Mouse (Mus musculus): ENCODE data around the gene Gsc2. TPM values are rescaled to one million over a fixed set of nuclear protein-coding genes. Genes with fewer than 3 reads are reported as not detected.

Gene Gsc2
- polyA plus RNA-seq, 1 experiment from 2014 or later, result not detected

DNA sequence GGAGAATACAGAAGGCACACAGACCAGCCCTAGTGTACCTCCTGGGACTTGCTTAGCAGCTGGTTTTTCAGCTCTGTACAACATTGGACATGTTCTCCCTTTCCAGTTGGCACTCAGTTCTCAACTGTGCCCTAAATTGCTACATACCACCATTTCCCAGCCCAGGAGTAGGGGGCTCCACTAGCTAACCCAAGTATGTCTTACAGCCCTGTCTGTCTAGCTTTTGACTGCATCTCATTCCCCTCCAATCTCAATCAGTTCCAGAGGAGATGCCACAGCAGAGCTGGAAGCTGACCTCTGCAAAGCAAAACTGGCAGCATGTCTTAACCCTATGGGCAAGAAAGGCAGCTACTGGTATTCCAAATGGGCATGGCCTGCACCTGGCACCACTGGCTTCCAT lies 18.8 kb downstream of the Gsc2 start:
- no peak overlapping the region for H3K4me3 ChIP-seq (ENCODE audit: low read depth, low read length)
- H3K4me1 ChIP-seq (ENCODE audit: control insufficient read depth, insufficient read depth, low read length), result 0 out of 2 replicates have a peak, but pooled peaks cover 4% of the 10 kb centered on the region
- peaks cover 5% of the 10 kb centered on the region for H3K36me3 ChIP-seq (ENCODE audit: control insufficient read depth, insufficient read depth, low read length)
- H3K4me2 ChIP-seq (ENCODE audit: low read depth, low read length), result no peak overlapping the region
- H3K9ac ChIP-seq (replicated peaks; ENCODE audit: low read depth, low read length), result no peak overlapping the region
- H3K27ac ChIP-seq (ENCODE audit: low read depth, low read length), result no peak overlapping the region
- H3K27me3 ChIP-seq (ENCODE audit: control insufficient read depth, insufficient read depth, low read length), result no peaks in the 10 kb centered on the region
- no peaks in the 10 kb centered on the region for H3K9me3 ChIP-seq (ENCODE audit: control insufficient read depth, low read length)
- no peak for ATAC-seq (ENCODE audit: low read depth)

DNA sequence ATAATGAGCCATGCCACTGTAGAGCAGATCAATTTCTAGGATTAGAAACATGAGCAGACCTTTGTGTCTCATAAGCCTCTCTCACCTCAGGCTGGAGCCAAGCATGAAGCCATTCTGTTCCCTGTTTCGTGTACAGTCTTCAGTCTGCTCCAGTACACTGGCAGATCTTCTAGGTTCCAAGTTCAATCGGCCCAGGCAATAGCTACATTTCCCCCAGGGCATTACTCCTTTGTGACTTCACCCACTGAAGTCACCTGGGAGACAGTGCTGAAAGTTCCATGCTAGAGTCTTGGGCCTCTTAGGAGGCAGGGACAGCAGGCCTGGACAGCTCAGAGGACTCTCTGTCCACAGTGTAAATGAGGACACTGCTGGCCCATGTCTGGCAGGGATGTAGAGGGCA lies 20.9 kb downstream of the Gsc2 start, which contains the start of gene Tssk1:
Gene Tssk1, plus strand, starts transcription at position 301 of the 400 bp plus-strand sequence.
- Histone ChIP-seq H3K27me3 (ENCODE audit: control insufficient read depth, insufficient read depth, low read length) (no peaks in the 10 kb centered on the region), H3K4me2 (ENCODE audit: low read depth, low read length) (no peak within 1 kb of the TSS), H3K9ac (replicated peaks; ENCODE audit: low read depth, low read length) (no peak within 1 kb of the TSS), H3K36me3 (ENCODE audit: control insufficient read depth, insufficient read depth, low read length) (no peaks in the 10 kb centered on the region), H3K27ac (ENCODE audit: low read depth, low read length) (no peak within 1 kb of the TSS), H3K4me3 (ENCODE audit: low read depth, low read length) (no peak within 1 kb of the TSS), H3K9me3 (ENCODE audit: control insufficient read depth, low read length) (no peaks in the 10 kb centered on the region), H3K4me1 (ENCODE audit: control insufficient read depth, insufficient read depth, low read length) (peaks cover 17% of the 10 kb centered on the region)
- ATAC-seq (ENCODE audit: low read depth), result no peak
- 89% methylated on average over 2 of the region's 2 CpGs for WGBS

DNA sequence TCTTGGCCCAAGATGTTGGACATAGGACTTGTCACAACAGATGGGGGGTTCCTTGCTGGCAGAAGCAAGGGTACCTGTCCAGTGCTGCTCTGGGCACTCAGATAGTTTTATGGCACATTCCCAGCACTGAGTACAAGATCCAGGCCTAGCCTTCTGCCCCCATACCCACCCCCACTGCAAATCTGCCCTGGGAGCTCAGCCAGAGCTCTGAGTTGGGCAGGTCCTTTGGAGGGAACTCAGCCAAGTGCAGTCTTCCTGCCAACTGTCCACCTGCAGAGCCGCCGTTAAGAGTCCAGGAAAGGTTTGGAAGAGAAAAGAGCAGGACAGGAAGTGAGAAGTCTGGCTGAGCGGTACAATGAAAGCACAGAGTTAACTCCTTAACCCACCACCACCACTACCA lies 22.3 kb downstream of the Gsc2 start:
- H3K4me2 ChIP-seq (ENCODE audit: low read depth, low read length), result no peak overlapping the region

DNA sequence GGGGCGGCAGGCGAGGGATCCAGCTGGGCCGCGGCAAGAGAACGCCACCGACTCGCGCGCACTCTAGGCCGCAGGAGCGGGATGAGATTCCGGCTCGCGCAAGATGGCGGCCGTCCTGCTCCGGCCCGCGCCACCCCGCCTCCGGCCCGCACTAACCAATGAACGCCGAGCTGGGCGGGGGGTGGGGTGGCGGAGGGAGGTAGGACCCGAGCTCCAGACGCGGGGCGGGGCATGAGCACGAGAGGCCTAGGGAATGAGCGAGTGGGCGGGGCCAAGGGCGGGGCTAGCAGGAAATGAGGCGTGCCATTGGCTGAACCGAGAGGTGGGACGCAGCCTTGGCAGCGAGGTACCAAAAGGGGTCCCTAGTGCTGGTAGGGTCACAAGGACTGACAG lies 23.3 kb downstream of the Gsc2 start, which contains the start of gene Gm20518:
Gene Gm20518, minus strand, starts transcription at position 105 of the 393 bp plus-strand sequence.
- ATAC-seq (ENCODE audit: low read depth), result peak; percentile 97
- WGBS, result under 1% methylated on average over 38 of the region's 38 CpGs
- H3K4me2 ChIP-seq (ENCODE audit: low read depth, low read length), result peak within 1 kb of the TSS; percentile 77
- H3K36me3 ChIP-seq (ENCODE audit: control insufficient read depth, insufficient read depth, low read length), result no peaks in the 10 kb centered on the region
- H3K27me3 ChIP-seq (ENCODE audit: control insufficient read depth, insufficient read depth, low read length), result no peaks in the 10 kb centered on the region
- H3K4me1 ChIP-seq (ENCODE audit: control insufficient read depth, insufficient read depth, low read length), result peaks cover 17% of the 10 kb centered on the region
- peak within 1 kb of the TSS; percentile 90 for H3K9ac ChIP-seq (replicated peaks; ENCODE audit: low read depth, low read length)
- H3K9me3 ChIP-seq (ENCODE audit: control insufficient read depth, low read length), result no peaks in the 10 kb centered on the region
- peak within 1 kb of the TSS; percentile 88 for H3K4me3 ChIP-seq (ENCODE audit: low read depth, low read length)
- peak within 1 kb of the TSS; percentile 97 for H3K27ac ChIP-seq (ENCODE audit: low read depth, low read length)

More for the DNA sequence above, 22.3 kb downstream of the Gsc2 start:
- H3K9ac ChIP-seq (replicated peaks; ENCODE audit: low read depth, low read length), result no peak overlapping the region
- 61% methylated on average over 3 of the region's 3 CpGs for WGBS
- H3K9me3 ChIP-seq (ENCODE audit: control insufficient read depth, low read length), result no peaks in the 10 kb centered on the region
- no peaks in the 10 kb centered on the region for H3K27me3 ChIP-seq (ENCODE audit: control insufficient read depth, insufficient read depth, low read length)
- ATAC-seq (ENCODE audit: low read depth), result no peak
- H3K36me3 ChIP-seq (ENCODE audit: control insufficient read depth, insufficient read depth, low read length), result no peaks in the 10 kb centered on the region
- no peak overlapping the region for H3K4me3 ChIP-seq (ENCODE audit: low read depth, low read length)
- H3K27ac ChIP-seq (ENCODE audit: low read depth, low read length), result no peak overlapping the region
- H3K4me1 ChIP-seq (ENCODE audit: control insufficient read depth, insufficient read depth, low read length), result peaks cover 17% of the 10 kb centered on the region

DNA sequence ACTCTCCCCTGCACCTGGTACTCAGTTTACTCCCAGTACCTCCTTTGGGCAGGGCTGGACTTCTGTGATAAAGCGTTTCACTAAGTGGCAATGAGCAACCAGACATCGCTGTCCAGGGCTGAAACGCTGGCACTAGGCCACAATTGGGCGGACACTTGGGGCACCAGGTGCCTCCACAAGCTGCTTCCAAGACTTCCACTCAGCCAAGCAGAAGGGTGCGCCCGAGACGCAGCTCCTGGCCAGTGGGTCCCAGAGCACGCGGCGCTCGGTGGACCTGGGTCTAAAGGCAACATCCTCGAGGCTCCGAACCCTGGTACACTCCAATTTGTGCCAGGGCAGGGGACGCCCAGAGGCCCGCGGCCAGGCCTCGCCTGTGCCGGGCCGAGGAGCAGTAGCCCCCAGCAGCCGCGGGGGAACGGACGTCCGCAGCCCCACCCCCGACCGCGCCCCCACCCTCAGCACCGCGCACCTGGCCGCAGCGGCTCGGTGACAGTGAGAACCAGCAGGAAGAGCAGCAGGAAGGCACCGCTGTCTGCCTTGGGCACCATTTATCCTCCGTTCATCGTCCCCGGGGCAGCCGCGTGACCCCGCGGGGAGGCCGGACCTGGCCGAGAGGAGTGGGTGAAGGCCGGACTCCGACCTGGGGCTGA lies 23.8 kb downstream of the Gsc2 start:
- H3K9ac ChIP-seq (replicated peaks; ENCODE audit: low read depth, low read length), result peak overlapping the region; percentile 90
- H3K4me1 ChIP-seq (ENCODE audit: control insufficient read depth, insufficient read depth, low read length), result peaks cover 17% of the 10 kb centered on the region
- no peaks in the 10 kb centered on the region for H3K27me3 ChIP-seq (ENCODE audit: control insufficient read depth, insufficient read depth, low read length)
- peak overlapping the region; percentile 97 for H3K27ac ChIP-seq (ENCODE audit: low read depth, low read length)
- ATAC-seq (ENCODE audit: low read depth), result peak; percentile 60
- no peaks in the 10 kb centered on the region for H3K36me3 ChIP-seq (ENCODE audit: control insufficient read depth, insufficient read depth, low read length)
- no peaks in the 10 kb centered on the region for H3K9me3 ChIP-seq (ENCODE audit: control insufficient read depth, low read length)
- H3K4me3 ChIP-seq (ENCODE audit: low read depth, low read length), result peak overlapping the region; percentile 88
- WGBS, result under 1% methylated on average over 44 of the region's 44 CpGs
- peak overlapping the region; percentile 77 for H3K4me2 ChIP-seq (ENCODE audit: low read depth, low read length)

DNA sequence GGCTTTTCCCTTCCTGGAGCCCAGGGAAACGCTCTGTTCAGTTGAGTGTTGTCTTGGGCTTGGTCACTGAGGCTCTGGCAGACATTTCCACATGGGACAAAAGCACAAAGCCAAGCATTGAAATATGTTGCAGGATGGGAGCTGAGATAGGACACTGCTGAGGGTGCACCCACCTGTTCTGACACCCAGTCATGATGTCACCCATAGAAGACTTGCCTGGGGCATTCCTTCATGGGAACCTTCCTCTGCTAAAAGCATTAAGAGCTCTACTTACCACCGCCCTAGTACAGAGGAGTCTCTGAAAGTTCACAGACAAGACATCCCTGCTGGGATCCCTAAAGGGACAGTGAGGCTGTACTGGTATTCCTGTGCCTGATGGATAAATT lies 24.5 kb downstream of the Gsc2 start:
- peak overlapping the region; percentile 88 for H3K4me3 ChIP-seq (ENCODE audit: low read depth, low read length)
- no peak for ATAC-seq (ENCODE audit: low read depth)
- H3K9me3 ChIP-seq (ENCODE audit: control insufficient read depth, low read length), result no peaks in the 10 kb centered on the region
- peaks cover 17% of the 10 kb centered on the region for H3K4me1 ChIP-seq (ENCODE audit: control insufficient read depth, insufficient read depth, low read length)
- peak overlapping the region; percentile 90 for H3K9ac ChIP-seq (replicated peaks; ENCODE audit: low read depth, low read length)
- no peak overlapping the region for H3K27ac ChIP-seq (ENCODE audit: low read depth, low read length)
- WGBS, result 37% methylated on average over 2 of the region's 2 CpGs
- peak overlapping the region; percentile 77 for H3K4me2 ChIP-seq (ENCODE audit: low read depth, low read length)
- no peaks in the 10 kb centered on the region for H3K36me3 ChIP-seq (ENCODE audit: control insufficient read depth, insufficient read depth, low read length)
- H3K27me3 ChIP-seq (ENCODE audit: control insufficient read depth, insufficient read depth, low read length), result no peaks in the 10 kb centered on the region

DNA sequence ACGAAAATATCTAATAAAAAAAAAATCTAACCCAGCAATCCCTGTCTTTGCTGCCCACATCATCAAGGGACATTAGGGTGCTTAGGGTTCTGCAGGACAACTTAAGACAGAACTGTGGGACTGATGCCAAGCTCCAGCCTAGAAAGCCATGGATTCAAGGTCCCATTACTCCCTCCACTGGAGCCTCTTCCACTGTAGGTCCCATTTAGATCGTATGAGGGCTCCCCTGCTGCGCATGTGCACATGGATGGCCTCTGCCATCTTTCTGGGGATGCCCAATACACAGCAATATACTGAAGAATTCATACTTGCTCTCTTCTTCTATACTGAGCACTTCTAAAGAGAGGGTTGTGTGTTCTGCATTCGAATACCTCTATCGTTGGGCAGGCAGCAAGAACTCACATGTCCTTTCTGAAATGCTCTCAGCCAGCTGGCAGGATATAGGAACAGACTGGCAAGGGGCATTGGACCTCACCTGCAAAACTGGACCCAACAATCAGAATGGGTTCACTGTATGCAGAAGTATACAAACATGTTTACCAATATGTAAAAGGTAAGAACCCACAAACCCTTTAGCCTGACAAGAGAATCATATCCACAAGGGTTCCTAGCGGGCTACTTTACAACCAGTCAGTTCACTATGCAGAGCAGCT lies 25.0 kb downstream of the Gsc2 start:
- peak overlapping the region; percentile 90 for H3K9ac ChIP-seq (replicated peaks; ENCODE audit: low read depth, low read length)
- no peaks in the 10 kb centered on the region for H3K36me3 ChIP-seq (ENCODE audit: control insufficient read depth, insufficient read depth, low read length)
- no peaks in the 10 kb centered on the region for H3K27me3 ChIP-seq (ENCODE audit: control insufficient read depth, insufficient read depth, low read length)
- peaks cover 17% of the 10 kb centered on the region for H3K4me1 ChIP-seq (ENCODE audit: control insufficient read depth, insufficient read depth, low read length)
- 83% methylated on average over 6 of the region's 6 CpGs for WGBS
- H3K4me3 ChIP-seq (ENCODE audit: low read depth, low read length), result peak overlapping the region; percentile 88
- peak overlapping the region; percentile 77 for H3K4me2 ChIP-seq (ENCODE audit: low read depth, low read length)
- no peak overlapping the region for H3K27ac ChIP-seq (ENCODE audit: low read depth, low read length)
- ATAC-seq (ENCODE audit: low read depth), result no peak
- no peaks in the 10 kb centered on the region for H3K9me3 ChIP-seq (ENCODE audit: control insufficient read depth, low read length)

DNA sequence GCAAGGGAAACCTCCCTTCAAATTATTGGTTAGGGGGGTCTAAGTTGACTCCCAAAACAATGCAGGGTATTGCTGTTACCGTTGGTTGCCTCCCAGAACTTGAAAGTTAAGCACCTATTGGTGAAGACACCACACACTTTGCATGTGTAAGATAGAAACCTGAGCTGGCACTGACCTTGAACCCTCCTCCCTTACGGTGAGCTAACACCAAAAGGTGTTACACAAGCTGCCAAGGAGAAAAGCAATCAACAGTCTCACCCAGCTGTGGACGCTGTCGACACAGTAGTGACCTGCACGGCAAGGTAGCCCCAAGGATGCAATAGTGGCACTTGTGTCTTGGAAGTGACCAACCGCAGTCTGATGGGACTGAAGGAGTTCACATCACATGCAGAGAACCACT lies 30.7 kb downstream of the Gsc2 start:
- no peaks in the 10 kb centered on the region for H3K9me3 ChIP-seq (ENCODE audit: control insufficient read depth, low read length)
- no peak for ATAC-seq (ENCODE audit: low read depth)
- H3K9ac ChIP-seq (replicated peaks; ENCODE audit: low read depth, low read length), result no peak overlapping the region
- 95% methylated on average over 6 of the region's 6 CpGs for WGBS
- no peaks in the 10 kb centered on the region; the same call in 1 of the 2 replicates for H3K4me1 ChIP-seq (ENCODE audit: control insufficient read depth, insufficient read depth, low read length)
- no peak overlapping the region for H3K27ac ChIP-seq (ENCODE audit: low read depth, low read length)
- no peaks in the 10 kb centered on the region for H3K36me3 ChIP-seq (ENCODE audit: control insufficient read depth, insufficient read depth, low read length)
- H3K4me3 ChIP-seq (ENCODE audit: low read depth, low read length), result no peak overlapping the region
- H3K4me2 ChIP-seq (ENCODE audit: low read depth, low read length), result no peak overlapping the region
- H3K27me3 ChIP-seq (ENCODE audit: control insufficient read depth, insufficient read depth, low read length), result no peaks in the 10 kb centered on the region

DNA sequence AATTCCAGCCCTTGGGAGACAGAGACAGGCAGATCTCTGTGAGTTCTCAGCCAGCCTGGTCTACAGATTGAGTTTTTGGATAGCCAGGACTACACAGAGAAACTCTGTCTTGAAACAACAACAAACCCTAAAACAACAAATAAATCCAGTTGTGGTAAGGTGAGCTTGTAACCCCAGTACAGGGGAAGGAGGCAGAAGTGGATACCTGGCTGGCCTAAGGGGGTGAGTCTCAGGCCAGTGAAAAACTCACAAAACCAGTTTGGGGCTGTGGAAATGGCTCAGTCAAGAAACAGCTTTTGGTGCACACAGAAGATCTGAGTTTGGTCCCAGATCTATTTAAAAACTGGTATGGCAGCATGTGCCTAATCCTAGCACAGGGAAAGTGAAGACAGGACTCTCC lies 32.7 kb downstream of the Gsc2 start:
- H3K9ac ChIP-seq (replicated peaks; ENCODE audit: low read depth, low read length), result no peak overlapping the region
- no peaks in the 10 kb centered on the region for H3K36me3 ChIP-seq (ENCODE audit: control insufficient read depth, insufficient read depth, low read length)
- H3K9me3 ChIP-seq (ENCODE audit: control insufficient read depth, low read length), result no peaks in the 10 kb centered on the region
- H3K4me3 ChIP-seq (ENCODE audit: low read depth, low read length), result no peak overlapping the region
- no peaks in the 10 kb centered on the region for H3K27me3 ChIP-seq (ENCODE audit: control insufficient read depth, insufficient read depth, low read length)
- no peaks in the 10 kb centered on the region; the same call in 1 of the 2 replicates for H3K4me1 ChIP-seq (ENCODE audit: control insufficient read depth, insufficient read depth, low read length)
- ATAC-seq (ENCODE audit: low read depth), result no peak
- H3K4me2 ChIP-seq (ENCODE audit: low read depth, low read length), result no peak overlapping the region
- H3K27ac ChIP-seq (ENCODE audit: low read depth, low read length), result no peak overlapping the region
